Mouse (Mus musculus) c-Kit-positive CD71-positive TER-119-negative erythroid progenitor cells, embryonic 14.5 days (primary cell): ENCODE data around the gene Usp46.
"Not testable (repeated sequence)": the region's sequence is repeated elsewhere in the genome, so short reads cannot be mapped to it uniquely, and the experiment has no call there.

Source experiments
- DNase-seq: peaks from one replicate; pipeline ENCODE4 v3.0.0-alpha.2; 2013; ENCODE audit warnings: low read depth

Gene Usp46

GRCm38 (mm10) chr5:74028221-74028620 lies 40.0 kb downstream of the Usp46 start:
- no peak for DNase-seq

DNA sequence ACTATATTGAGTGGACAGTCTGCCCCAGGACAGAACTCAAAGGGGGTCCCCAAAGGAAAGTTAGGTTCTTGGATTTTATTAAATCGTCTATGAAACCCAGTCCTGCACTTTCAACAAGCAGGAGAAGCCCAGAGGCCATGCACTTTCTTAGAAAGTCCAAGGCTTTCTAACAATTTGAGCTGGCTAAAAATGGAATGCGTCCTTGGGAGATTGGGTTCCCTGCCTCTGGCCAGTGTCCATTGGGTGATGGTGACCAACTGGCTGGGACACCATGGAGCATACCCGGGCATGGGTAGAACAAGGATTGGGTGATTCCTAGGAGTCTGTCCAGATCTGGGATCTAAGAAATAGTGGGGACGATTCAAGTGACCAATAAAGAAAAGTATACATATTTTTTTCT lies 47.7 kb downstream of the Usp46 start:
- DNase-seq: no peak

- no peak for DNase-seq
Measured at GRCm38 (mm10) chr5:74018870-74019565, 49.2 kb downstream of the Usp46 start.

GRCm38 (mm10) chr5:74017488-74017887 lies 50.7 kb downstream of the Usp46 start:
- DNase-seq: no peak

- DNase-seq: no peak
Measured at GRCm38 (mm10) chr5:74011629-74012028, 56.6 kb downstream of the Usp46 start.

- no peak for DNase-seq
Measured at GRCm38 (mm10) chr5:74007492-74008070, 60.6 kb downstream of the Usp46 start.

DNA sequence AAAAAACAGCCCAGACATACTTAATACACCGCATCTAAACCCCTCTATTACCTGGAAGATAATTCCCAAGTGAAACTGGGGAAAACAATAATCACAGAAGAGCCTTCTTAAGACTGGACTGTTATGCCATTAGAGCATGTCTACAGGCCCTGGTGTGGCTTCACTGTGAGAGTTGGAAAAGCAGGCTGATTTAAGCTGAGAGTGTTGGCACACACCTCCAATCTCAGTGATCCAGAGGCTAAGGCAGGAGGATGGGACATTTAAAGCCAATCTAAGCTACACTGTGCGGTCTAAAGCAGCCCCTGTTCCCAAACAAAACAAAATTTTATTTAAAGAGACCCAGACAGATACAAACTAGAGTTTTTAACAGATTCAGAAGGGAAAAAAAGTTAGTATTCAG lies 62.3 kb downstream of the Usp46 start:
- no peak for DNase-seq

- DNase-seq: no peak
Measured at GRCm38 (mm10) chr5:74001743-74002142, 66.5 kb downstream of the Usp46 start.

- no peak for DNase-seq
Measured at GRCm38 (mm10) chr5:73998966-73999365, 69.3 kb downstream of the Usp46 start.

DNA sequence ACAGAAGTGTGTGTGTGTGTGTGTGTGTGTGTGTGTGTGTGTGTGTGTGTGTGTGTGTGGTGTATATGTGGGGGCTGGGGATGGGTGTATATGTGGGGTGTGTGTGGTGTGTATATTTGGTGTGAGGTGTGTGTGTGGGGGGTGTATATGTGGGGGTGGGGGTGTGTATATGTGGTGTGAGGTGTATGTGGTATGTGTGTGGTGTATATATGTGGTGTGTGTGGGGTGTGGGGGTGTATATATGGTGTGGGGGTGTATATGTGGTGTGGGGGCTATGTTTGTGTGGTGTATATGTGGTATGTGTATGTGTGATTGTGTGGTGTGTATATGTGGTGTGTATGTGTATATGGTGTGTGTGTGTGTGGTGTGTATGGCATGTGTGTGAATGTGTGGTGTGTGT lies 73.4 kb downstream of the Usp46 start:
- DNase-seq: no peak

- no peak for DNase-seq
Measured at GRCm38 (mm10) chr5:73993538-73993937, 74.7 kb downstream of the Usp46 start.

DNA sequence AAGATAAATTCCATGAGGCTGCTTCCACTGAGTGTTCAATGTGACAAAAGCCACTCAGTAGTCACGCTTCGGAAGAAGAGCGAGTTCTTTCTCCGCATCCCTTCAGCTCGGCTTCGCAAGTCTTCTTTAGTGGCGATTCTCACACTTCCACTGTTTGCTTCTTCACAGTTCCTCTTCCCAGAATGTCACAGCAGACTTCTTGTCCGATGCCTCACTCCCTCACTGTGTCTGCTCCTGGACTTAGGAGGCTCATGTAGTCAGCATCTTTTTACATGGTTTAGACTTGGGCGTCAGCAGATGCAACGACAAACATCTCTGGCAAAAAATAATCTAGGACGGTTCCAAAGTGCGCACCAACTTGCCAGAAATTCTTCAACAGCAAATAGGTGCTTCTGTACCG lies 75.9 kb downstream of the Usp46 start:
- DNase-seq: no peak

- DNase-seq: no peak
Measured at GRCm38 (mm10) chr5:73989532-73989931, 78.7 kb downstream of the Usp46 start.

- DNase-seq: no peak
Measured at GRCm38 (mm10) chr5:73987777-73988560, 80.3 kb downstream of the Usp46 start.

DNA sequence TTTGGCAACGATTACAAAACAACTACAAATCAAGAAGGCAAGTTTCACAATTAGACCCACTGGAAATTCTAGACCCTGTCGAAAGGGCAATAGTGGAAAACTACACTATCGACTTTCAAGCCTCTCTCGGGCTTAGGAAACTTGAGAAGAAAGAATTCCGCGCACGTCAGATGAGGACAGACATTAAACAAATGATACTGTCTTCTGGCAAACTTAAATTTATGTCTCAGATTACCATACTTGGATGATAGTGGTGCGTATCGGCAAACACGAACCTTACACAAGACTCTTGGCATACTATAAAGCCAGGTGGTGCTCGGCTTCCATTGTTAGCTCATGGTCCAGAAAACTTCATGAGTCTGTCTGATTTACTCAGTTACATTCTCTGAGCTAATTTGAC lies 90.8 kb downstream of the Usp46 start:
- DNase-seq: no peak

DNA sequence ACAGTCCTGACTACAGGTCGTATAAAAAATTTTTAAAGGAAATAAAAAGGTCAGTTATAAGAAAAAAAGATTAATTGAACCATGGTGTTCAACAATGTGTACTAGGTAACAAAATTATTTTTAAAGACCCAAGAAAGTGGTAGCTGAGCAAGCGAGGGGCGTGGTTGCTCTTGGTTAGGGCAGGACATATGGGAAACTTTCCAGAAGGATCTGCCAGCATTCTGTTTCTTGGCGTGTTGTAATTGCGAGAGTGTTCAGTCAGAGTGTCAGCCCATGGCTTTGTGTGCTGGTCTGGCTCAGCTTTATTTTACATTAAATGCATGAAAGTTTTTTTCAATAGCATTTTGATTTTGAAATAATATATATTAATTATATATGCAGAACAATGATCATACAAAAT lies 96.5 kb downstream of the Usp46 start:
- no peak for DNase-seq

DNA sequence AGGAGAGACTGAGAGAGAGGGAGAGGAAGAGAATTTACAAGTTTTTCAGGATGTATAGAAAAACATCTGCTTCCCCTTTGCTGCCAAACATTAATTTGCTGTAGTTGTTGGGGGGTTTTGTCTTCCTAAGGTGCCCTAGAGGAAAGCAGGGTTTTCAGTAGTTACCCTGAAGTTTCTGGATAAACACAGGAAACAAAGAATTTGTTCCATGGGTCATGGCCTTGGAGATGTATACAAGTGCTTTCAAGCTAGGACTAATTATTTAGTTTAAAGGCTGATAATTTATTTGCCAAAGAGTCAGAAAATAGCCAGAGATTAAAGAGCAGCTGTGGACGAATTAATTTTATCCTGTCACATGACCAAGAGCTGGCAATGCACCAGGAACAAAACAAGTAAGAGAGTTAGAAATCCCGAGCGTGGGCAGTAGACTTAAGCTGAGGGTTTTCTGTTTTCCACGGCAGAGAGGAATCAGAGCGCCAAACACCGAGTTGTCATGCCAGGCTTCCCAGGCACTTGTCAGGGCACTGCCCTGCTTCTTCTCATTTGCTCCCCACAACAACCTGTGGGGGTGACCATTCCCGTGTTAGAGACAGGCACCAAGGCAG lies 98.1 kb downstream of the Usp46 start:
- DNase-seq: no peak

DNA sequence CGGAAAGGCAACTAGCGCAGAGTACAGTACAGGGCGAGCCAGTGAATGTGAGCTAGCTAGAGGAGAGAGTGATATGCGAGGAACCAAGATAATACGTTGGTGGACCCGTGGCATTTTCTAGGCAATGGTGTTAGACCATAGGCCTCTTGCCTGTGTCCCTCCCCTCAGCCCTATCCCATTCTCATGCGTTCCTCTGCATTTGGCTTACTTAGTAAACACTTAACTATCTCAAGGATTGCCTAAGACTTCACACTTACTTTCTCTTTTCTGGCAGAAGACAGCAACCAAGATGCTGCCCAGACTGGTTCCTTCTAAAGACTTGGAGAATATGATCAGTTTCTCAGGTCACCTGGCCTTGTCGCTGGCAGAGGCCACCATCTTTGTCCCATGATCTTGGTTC lies 98.9 kb downstream of the Usp46 start:
- no peak for DNase-seq

DNA sequence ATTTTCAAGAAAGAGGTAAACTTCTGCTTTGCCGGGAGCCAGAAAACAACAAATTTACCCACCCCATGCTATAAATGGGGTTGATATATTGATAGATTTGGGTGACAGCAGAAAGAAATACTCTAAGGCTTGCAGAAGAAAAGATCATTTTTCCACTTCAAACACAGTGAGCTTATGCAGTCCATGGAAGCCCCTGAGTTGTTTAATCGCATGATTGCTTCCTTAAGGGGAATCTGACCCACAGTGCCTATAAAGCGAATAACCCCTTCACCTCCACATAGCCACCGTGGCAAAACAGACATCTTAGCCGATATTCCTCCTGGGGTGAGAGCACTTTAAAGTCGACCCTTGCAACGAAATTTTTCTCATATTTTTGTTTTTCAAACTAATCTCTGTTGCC lies 108.5 kb downstream of the Usp46 start:
- no peak for DNase-seq

DNA sequence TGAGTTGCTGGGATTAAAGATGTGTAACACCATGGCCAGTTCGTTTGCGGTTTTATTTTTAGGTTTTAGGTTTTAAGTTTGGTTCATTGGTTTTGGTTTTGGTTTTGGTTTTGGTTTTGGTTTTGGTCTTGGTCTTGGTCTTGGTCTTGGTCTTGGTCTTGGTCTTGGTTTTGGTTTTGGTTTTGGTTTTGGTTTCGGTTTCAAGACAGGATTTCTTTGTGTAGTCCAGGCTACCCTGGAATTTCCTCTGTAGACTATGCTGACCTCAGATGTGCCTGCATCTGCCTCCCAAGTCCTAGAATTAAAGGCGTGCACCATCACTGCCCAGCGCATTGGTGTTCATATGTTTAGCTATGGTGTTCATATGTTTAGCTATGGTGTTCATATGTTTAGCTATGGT lies 109.6 kb downstream of the Usp46 start:
- not testable (repeated sequence) for DNase-seq

GRCm38 (mm10) chr5:73958096-73958495 lies 110.1 kb downstream of the Usp46 start:
- no peak for DNase-seq

- DNase-seq: no peak
Measured at GRCm38 (mm10) chr5:73955691-73956090, 112.5 kb downstream of the Usp46 start.

GRCm38 (mm10) chr5:73955005-73955404 lies 113.2 kb downstream of the Usp46 start:
- DNase-seq: no peak
